Mouse (Mus musculus): ENCODE measurements around the gene Bag6. TPM values are rescaled to one million over a fixed set of nuclear protein-coding genes. Genes with fewer than 3 reads are reported as not detected.

The Bag6 gene
- total RNA-seq, 2 experiments from 2014 or later: 294 to 308 TPM

DNA sequence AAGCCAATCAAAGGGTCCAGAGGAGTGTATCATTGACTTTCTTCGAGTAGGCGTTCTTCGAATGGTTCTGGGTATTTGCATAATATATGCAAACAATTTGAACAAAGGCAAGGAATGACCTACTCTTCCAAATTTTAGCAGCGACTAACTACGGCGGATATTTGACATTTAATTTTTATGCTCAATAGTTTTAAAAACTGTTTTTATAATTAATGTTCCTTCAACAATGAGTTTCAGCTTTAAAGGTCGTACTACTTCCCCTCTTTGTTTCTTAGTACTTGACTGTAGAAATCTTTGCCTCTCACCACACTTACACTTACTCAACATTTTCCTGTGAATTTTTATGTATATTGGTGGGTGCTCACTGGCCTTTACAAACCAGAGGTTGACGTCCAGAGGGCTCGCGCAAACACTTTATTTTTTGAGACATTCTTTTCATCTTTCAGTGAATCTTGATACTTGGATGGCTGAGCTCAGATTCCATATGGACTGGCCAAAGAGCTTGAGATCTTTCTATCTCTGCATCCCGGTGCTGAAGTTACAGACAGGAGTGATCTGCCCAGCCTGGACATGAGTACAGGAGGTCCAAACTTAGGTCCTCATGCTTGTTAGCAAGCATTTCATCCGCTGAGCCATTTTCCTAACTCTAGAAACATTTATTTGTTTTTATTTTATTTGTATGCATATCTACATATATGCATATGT is 30.6 kb downstream of the Bag6 start:
- no peak for DNase-seq (ENCODE audit: low spot score in 2 of 2)

DNA sequence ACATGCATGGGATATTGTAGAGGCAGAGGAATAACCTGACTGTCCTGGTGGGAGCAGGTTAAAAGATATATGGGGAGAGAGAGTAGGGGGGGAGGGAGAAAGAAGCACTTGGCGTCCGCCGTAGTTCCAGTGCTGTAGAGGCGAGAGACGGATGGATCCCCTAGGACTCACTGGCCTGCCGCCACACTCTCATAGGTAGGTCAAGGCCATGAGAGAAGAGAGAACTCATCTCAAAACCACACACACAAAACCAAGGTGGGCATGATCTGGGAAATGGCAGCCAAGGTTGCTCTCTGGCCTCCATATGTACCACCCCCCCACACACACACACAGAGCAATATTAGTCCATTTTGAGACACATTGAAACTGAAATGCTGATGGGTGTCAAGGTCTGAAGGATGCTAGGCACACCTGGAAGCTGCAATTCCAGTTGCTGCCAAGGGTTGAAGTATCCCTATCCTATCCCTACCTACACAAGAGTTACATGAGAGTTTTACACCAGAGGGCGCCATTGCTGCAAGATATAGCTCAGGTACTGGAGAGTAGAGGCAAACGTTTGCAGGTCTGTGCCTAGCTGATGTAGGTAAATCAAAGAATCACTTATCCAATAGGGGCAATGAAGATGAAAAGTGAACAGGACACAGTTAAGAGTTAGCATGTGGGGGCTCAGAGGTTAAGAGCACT is 31.5 kb downstream of the Bag6 start:
- DNase-seq (ENCODE audit: low spot score in 2 of 2): peak; percentile 54 to 73

DNA sequence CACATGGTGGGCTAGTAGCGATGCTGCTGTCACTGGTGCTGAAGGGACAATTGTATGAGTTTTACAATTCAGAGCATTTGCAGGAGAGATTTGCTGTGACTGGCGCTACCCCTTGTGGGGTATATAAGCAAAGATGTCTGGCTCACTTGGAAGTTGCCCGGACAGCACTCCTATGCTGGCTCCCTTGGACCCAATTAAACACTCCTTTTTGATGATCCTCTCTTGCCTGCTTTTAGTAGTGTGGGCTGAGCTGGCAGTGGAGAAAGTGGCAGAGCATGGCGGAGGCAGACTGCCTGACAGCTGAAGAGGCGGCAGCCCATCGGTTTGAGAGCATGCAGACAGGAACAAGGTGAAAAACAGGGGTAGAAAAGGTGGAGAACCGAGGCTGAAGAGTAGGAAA is 32.8 kb downstream of the Bag6 start:
- DNase-seq (ENCODE audit: low spot score in 2 of 2): peak in 1 of 2 experiments; percentile 68

DNA sequence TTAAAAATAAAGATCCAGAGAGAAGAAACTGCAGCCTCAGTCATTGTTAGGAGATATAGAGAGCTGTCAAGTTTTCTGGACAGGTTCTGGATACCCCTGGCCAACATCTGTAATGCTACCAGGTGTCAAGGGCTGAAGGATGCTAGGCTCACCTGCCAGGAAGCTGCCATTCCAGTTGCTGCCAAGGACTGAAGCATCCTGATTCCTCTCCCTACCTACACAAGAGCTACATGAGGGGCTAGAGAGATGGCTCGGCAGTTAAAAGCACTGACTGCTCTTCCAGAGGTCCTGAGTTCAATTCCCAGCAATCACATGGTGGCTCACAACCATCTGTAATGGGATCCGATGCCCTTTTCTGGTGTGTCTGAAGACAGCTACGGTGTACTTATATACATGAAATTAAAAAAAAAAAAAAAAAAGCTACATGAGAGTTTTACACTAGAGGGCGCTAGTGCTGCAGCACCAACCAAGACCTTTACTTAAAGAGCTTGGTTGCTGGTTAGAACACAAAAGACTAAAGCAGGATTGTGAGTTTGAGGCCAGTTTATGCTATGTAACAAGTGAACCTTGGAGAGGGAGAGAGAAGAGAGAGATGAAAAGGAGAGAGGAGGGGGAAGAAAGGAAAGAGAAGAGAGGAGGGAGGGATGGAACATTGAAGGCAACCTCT is 33.7 kb downstream of the Bag6 start:
- DNase-seq (ENCODE audit: low spot score in 2 of 2): no peak

DNA sequence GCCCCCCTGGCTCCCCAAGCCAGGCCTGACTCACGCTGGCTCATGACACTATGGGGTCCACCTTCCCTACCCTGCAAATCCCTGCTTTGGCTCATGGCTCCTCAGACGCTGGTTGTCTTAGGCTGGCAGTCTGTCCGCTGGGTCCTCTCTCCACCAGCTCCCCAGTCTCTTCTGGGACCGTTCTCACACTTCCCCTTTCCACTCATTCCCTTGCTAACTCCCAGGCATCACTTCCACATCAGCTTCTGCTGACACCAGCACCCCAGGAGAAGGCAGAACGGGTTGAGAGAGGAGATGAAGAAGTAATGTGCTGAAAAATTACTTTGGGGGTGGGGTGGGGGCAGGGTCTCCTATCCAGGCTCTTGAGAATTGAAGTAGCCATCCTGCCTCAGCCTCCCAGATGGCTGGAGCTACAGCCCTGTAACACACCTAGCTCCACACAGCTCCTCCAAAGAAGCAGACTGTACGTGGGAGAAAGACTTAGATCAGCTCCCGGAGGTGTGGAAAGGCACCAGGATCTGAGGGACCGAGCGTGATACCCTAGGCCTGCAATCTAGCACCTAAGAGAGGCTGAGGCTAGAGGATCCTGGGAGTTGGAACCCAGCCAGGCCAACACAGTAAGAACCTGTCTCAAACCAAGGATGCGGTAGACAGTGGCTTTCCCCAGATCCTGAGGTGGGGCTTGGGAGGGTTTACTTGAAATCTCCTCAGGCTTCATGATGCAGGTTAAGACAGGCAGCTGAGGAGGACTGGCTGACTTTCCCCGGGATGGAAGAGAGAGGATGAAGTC is 37.7 kb downstream of the Bag6 start:
- DNase-seq (ENCODE audit: low spot score in 2 of 2): peak; percentile 59 to 60

DNA sequence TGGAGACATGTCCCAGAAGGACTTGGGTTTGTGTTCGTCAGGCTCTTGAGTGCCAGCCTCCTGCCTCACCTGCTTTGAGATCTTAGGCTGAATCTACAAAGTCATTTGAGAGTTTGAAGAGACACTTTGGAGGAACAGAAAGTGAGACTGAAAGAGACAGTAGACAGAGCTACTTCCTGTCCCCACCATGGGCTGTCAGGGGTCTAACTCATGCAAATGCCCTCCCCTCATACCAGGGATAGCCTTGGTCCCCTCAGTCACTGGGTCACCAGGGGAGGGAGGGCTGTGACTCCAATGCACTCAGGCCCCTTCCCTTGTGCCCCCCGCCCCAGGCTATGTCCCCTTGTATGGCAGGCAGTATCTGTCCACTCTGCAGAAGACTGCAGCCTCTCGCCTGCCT is 38.4 kb downstream of the Bag6 start:
- no peak for DNase-seq (ENCODE audit: low spot score in 2 of 2)

DNA sequence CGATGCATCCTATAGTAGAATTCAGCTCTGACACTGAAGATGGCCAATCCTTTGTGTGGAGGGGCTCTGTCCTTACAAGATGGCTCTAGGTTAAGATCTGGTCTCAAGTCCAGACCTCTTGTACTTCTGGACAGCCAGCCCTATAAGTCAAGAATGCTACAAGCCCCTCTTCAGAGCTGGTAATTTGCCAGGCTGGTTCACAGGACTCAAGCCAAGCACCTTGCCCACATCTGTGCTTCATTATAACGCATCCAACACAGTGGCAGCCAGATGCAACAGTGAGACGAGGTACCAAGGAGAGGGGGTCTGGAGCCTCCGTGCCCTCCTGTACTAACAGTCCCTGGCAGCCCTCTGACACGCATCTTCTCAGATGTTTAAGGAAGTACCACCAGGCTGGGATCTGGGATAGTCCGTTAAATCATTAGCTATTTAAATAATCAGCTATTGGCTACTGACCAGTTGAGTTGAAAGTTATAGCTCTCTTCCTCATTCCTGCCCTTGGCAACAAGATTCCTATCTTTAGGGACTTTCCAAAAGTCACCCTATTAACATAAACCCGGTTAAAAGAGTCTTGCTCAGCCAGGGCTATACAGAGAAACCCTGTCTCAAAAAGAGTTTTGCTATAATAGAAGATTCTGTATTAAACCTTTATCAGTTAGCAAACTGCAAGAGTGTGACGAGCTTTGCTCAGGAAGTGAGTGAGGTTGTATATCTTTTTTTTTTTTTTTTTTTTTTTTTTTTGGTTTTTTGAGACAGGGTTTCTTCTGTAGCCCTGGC is 39.4 kb downstream of the Bag6 start:
- no peak for DNase-seq (ENCODE audit: low spot score in 2 of 2)

DNA sequence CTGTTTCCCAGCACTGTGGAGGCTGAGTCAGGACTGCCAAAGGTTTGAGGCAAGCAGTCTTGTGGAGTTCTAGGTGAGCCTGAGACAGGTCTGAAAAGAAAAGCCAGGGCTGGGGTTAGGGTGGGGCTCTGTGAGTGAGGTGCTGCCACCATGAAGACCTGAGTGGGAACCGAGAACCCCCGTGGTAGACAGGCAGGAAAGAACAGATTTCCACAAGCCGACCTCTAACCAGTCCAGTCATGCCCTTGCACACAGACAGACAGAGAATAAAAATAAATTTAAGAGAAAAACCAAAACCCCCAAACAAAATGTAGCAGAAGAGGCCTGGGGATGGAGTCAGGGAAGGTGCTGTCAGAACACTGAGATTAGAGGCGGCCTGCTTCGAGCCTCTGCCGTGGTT is 40.4 kb downstream of the Bag6 start:
- no peak for DNase-seq (ENCODE audit: low spot score in 2 of 2)

DNA sequence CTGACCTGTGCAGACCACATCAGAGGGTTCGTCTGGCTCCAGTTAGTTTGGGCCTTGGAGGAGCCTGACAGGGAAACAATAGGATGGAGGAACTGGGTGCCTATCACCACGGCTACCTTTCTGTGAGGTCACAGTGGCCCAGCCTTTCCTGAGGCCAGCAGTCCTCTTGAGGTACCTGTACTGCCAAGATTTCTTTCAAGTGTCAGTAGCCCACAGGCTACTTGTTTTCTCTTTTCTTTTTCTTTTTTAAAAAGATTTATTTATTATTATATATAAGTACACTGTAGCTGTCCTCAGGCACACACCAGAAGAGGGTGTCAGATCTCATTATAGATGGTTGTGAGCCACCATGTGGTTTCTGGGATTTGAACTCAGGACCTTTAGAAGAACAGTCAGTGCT is 41.0 kb downstream of the Bag6 start, which contains the start of gene Aif1:
Gene Aif1 (minus strand): TSS at position 101 of the 400 bp plus-strand sequence.
- no peak for DNase-seq (ENCODE audit: low spot score in 2 of 2)

DNA sequence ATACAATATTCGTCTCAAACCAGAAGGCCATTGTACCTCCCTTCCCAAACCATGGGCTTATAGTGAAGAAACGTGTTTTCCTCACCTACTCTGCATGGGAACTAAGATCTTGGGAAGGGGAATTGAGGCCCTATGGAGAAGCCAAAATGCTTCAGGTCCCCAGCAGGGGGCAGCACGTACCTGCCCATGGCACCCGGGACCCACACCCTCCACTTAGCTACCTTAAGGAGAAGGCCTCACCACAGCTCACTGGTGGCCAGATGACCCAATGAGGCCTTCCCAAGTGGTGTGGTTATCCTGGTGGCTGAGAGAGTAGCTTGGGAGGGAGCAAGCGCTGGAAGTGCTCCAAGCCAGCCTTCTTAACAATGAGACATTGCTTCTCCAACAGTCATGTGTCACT is 43.5 kb downstream of the Bag6 start:
- peak; percentile 44 to 54 for DNase-seq (ENCODE audit: low spot score in 2 of 2)

DNA sequence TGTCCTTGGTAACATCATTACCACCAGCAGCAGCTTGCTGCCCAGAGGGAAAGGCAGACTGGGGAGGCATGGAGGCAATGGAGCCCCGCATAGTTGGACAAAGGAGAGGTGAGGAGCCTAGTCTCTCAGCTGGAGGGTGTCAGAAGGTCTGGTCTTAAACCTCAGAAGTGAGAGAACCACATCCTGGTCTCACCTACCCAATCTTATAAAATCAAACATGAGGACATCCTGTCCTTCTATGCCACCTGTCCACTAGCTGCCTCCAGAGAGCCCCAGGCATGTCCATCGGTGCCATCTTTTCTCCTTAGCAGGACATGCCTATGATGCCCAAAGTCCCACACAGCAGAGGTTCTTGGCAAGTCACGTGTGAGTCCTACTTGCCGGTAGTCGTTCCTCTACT is 45.1 kb downstream of the Bag6 start:
- DNase-seq (ENCODE audit: low spot score in 2 of 2): no peak

DNA sequence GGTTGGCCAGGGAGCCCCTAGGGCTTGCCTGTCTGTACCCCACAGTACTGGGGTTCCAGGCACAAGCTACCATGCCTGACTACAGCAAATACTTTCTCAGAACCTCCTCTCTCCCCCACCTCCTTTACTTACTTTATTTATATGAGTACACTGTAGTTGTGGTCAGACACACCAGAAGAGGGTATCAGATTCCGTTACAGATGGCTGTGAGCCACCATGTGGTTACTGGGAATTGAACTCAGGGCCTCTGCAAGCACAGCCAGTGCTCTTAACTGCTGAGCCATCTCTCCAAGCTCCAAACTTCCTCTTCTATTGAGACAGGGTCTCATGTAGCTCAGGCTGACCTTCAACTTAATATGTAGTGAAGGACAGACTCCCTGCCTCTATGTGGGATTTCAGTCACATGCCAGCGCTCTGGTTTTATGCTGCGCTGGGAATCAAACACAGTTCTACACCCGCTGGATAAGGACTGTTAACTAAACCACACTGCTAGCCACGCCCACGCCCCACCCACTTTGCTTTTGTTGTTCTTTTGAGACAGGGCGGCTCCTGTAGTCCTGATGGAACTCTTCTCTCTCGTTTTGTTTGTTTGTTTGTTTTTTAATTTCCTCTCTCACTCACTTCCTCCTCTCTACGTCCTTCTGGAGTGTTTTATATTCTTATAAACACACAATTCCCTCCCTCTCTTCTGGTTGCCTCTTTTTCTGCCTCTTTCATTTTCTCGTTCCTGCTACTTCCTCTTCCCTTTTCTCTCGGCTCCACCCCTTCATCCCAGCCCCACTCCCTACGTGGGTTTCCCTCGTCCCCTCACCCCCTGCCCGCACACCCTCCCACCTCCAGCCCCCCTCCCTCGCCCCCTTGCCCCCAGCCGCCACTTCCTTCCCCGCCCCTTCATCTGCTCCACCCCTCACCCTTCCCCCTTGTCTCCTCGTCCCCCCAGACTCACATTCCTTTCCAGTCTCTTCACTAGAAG is 50.9 kb downstream of the Bag6 start:
- DNase-seq (ENCODE audit: low spot score in 2 of 2): no peak

DNA sequence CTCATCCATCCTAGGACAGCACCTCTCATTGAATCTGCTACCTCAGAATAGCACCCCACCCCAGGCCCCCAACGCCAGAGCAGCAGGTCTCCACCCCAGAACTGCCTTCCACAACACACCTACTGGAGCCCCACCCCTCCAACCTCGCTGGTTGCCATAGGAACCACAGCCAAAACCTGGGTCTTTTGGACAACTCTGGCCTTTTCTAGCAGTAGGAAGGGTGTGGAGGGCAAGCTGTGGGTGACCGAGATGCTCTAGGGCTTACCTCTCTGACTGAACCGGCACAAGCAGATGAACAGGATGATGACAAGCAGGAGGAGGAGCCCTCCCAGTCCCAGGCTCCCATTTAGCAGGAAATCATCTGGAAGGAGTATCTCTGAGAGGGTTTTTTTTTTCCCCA is 51.7 kb downstream of the Bag6 start:
- DNase-seq (ENCODE audit: low spot score in 2 of 2): no peak

DNA sequence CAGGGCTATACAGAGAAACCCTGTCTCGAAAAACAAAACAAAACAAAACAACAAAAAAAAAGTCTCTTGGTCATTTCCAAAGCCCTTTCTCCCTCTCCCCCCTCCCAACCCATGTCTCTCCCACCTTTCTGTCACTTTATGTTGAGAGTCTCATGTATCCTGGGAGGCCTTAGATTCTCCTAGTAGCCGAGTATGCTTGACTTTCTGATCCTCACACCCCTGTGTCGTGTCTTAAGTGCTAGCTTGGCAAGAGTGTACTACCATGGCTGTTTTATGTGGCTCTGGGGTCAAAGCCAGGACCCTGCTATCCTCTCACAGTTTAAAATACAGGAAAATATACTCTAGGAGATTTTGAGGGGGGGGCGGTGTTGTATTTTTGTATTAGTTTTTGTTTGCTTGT is 52.4 kb downstream of the Bag6 start:
- no peak for DNase-seq (ENCODE audit: low spot score in 2 of 2)

DNA sequence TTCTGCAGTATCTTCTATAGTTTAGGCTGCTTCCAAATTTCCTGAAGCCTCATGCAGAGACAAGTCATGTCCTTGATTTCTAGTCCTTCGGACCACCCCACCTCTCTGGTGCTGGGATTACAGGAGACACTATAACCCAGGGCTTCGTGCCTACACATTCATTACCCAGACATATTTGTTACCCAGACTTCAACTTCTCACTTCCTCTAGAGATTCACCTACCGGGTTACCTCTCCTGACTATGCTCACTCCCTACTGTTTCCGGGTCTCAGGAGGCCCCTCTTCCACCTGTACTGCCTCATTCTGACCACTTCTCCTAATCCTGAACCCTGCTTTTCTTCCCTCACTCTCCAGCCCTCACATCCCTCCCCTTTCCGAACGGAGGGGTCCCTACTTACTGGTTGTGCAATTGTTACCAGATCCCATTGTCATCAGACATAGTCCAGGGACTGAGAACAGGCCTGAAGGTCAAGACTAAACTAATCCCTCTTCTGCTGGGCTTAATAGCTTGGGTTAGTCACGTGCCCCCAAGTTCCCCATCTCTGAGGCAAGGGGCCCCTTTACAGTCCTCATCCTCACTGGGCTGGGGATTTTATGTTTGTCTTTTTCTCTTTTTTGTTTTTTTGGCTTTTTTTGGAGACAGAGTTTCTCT is 53.1 kb downstream of the Bag6 start, which contains the start of gene Lst1:
Gene Lst1 (minus strand): TSS at position 481 of the 652 bp plus-strand sequence.
- DNase-seq (ENCODE audit: low spot score in 2 of 2): no peak

DNA sequence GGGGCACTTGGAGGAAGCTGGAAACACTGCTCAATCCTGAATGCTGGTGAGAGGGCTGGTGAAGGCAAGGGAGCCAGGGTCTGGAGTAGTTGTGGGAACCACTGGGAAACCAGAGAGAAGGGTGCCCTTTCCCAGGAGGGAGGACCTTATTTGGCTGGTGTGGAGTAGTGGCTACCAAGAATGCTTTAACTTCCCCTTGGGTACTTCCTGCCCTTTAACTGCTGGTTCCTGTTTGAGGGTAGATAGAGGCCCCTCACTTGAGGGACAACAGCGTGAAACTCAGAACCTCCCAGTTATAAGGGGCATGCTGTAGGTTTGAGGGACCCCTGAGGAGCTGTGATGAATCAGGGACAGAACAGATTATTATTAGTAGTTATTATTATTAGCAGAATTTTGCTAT is 54.2 kb downstream of the Bag6 start:
- no peak for DNase-seq (ENCODE audit: low spot score in 2 of 2)

DNA sequence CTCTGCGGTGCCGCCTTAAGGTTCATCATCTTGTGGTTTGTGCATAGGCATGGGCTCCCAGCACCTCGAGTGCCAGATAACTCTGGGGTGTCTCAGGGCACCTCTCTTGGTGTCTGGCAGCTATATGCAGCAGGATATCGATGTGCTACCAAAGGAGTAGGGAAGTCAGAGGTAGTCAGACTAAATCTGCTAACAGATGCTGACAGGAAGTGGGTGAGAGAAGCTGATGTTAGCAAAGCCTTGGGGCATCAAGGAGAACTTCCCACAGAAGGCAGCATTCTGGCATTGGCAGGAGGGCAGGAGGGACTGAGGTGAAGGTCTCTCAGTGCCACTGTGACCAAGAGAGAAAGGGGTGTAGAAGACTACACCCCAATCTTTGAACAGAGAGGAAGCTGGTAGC is 55.1 kb downstream of the Bag6 start:
- no peak for DNase-seq (ENCODE audit: low spot score in 2 of 2)

DNA sequence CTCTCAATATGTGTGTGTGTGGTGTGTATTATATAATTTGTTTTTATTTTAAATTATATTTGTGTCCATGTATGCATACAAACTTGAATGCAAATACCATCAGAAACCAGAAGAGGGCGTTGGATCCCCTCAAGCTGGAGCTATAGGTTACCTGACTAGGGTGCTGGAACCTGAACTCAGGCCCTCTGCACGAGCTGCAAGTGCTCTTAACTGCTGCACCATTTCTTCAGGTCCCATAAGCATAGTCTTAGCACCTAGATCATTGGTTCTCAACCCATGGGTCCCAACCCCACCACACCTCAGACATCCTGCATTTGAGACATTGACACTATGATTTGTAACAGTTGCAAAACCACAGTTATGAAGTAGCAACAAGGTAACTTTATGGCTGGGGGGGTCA is 56.7 kb downstream of the Bag6 start:
- DNase-seq (ENCODE audit: low spot score in 2 of 2): no peak

DNA sequence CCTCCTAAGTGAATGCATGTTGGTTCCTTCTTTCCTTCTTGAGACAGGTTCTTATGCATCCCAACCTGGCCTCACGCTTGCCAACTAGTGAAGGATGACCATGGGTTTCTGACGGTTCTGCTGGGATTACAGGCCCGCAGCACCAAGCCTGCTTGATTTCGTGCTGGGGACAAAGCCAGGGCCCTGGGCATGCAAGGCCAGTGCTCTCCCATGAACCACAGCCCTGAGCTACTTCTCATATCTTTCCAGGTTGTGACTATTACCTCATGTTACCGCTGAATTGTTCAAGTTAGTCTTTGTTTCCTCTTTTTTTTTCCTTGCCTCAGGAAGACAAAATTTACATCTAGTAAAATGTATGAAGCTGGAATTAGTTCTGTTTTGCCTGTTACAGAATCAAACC is 57.9 kb downstream of the Bag6 start:
- DNase-seq (ENCODE audit: low spot score in 2 of 2): no peak
